Mouse (Mus musculus) induced T-regulatory cell, adult 2 months (primary cell): ENCODE results near the gene Tmprss9.

Source experiments
- DNase-seq: peaks from one replicate; pipeline ENCODE4 v3.0.0-alpha.2; 2012; ENCODE audit warnings: low read depth

The Tmprss9 gene

GRCm38 (mm10) chr10:80843087-80843930, 28.3 kb upstream of the Tmprss9 start:
- DNase-seq, result no peak

DNA sequence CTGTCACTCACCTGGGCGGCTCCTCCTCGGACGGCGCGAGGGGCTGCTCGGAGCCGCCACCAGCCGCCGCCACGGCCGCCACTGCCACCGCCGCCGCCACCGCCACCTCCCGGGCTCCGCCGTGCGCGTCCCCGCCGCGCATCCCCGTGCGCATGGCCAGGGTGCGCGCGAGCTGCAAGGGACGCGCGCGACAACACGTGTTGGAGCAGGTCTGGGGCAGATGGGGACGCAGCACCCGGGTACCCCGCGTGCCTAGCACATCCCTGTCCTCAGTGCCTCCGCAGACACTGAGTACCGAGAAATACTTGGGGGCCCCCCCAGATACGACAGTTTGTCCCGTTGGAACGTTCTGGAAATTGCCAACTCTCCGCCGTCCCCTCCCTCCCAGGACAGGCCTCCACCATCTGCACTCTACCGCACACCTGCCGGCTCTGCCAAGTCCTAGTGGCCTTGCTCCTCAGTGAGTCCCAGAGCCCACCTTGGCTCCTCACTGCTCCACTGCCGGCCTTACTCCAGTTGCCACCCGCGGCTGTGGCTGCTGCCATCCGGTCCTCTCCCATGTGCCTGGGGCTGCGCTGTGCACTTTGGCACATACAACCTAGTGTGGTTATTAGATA, 27.6 kb upstream of the Tmprss9 start, which contains the start of gene Lingo3:
Gene Lingo3, minus strand, starts transcription at position 109 of the 617 bp plus-strand sequence.
- peak; percentile 32 for DNase-seq

GRCm38 (mm10) chr10:80845055-80845693, 26.5 kb upstream of the Tmprss9 start:
- no peak for DNase-seq

DNA sequence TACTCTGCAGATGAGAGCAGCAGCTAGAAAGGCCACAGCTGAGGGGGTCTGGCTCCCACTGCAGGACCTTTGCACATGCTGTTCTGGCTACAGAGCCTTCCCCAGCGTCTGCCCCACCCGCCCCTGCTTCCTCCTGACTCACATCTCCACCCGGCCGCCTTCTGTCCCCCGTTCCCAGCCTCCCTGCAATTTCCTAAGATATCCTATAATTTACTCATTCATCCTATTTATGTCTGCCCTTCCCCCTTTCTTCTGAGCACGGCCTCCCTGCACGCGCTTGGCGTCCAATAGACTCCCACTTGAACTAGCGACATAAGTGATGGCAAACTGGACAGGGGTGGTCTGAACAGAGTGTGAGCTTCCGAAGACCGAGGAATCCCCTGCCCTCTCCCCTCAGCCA, 25.9 kb upstream of the Tmprss9 start:
- DNase-seq, result no peak

DNA sequence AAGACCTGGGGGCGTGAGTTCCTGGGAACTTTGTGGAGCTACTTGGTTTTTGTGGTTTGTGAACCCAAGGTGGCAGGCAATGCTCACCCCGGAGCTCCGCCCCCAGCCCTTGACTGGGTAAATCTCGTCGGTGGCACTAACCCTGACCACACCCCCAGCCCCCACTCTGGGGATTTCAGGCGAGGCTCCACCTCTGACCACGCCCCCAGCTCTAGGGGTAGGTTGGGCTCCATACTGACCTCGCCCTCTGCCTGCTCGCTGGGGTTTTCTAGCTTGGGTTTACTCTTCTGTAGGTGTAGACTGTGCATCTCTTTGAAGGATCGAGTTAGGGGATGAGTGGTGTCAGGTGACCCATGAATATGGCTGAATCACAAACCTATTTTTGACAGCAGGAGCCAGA, 23.1 kb upstream of the Tmprss9 start:
- peak; percentile 93 for DNase-seq

GRCm38 (mm10) chr10:80854913-80855748, 16.5 kb upstream of the Tmprss9 start, which contains the start of the genes Lsm7 and Sppl2b:
Gene Lsm7, minus strand, starts transcription at chr10:80855209.
Gene Sppl2b, plus strand, starts transcription at chr10:80855275.
- peak; percentile 98 for DNase-seq

DNA sequence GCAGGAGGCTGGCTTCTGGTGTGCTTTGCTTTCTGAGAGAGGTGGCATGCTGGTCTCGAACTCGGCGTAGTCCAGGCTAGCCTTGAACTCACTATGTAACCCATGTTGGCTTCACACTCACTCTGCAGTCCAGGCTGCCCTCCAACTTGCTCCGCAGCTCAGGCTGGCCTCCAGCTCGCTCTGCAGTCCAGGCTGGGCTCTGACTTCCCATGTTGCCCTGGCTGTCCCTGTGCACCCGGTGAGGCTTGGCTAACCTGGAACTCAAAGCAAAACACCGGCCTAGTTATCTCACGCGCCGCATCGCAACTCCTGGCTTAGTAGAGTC, 15.9 kb upstream of the Tmprss9 start:
- DNase-seq, result no peak

GRCm38 (mm10) chr10:80856267-80856666, 15.4 kb upstream of the Tmprss9 start:
- DNase-seq, result peak; percentile 53

GRCm38 (mm10) chr10:80856908-80857307, 14.7 kb upstream of the Tmprss9 start:
- no peak for DNase-seq

DNA sequence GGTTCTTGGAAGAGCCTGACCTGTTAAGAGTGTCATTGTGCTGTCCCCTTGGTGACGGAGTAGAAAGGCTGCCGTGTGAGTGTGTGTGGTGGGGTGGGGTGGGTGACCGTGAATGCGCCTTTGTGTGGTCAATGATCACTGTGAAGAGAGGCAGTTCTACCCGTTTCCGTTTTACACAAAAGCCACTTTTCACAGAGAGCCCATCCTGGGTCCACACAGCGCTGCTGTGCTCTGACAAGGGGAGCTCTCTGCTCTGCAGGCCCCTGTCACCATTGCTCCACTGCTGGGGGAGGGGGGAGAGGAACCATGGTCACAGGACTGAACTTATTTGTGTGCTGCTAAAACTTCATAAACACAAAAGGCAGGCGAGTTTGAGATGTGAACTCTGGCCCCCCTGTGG, 14.3 kb upstream of the Tmprss9 start:
- no peak for DNase-seq

- no peak for DNase-seq
These were observed 13.8 kb upstream of the Tmprss9 start for GRCm38 (mm10) chr10:80857848-80858247.

DNA sequence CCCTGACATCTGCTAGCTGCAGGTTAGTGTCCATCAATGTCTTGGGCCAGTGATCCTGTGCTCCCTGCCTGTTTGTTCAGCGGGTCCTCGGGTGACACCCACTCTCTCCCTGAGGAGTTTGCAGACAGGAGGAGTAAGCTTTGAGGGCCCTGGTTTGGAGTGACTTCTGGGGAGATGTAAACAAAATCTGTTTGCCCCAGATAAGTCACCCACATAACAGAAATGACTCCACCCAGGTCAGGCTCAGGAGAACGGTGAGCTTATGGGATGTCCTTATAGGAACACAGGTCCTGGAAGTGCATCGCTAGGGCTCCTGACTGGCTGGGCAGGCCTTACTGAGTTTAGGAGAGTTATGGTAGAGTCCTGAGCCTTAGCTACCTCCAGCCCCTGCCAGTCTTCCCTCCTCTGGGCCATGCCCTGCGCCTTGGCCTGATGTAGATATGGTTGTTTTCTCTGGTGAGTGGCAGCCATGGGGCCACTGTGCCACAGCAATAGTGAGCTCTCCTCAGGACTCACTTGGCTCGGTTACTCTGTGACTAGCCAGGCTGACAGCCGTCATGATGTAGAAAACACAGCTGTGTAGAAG, 13.2 kb upstream of the Tmprss9 start:
- DNase-seq, result no peak

DNA sequence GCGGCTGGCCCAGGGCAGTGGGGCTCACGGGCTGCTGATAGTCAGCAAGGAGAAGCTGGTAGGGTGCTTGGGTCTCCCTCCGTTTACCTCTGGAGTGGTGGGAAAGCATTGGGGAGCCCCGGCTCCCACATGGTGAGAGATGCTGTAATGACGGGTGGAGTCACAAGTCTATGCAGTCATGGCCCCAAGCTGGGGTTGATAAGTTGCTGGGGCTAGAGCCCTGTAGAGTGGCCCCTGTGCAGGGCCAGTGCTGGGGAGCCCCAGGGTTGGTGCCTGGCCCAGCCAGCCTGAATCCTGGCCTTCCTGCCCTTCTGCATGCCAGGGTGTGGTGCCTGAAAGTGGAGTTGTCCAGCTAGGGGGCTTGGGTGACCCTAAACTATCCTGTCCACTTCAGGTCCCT, 9.3 kb upstream of the Tmprss9 start:
- no peak for DNase-seq

- no peak for DNase-seq
These were observed 7.2 kb upstream of the Tmprss9 start for GRCm38 (mm10) chr10:80864446-80864845.

GRCm38 (mm10) chr10:80870993-80871392, 655 bp upstream of the Tmprss9 start:
- no peak for DNase-seq

DNA sequence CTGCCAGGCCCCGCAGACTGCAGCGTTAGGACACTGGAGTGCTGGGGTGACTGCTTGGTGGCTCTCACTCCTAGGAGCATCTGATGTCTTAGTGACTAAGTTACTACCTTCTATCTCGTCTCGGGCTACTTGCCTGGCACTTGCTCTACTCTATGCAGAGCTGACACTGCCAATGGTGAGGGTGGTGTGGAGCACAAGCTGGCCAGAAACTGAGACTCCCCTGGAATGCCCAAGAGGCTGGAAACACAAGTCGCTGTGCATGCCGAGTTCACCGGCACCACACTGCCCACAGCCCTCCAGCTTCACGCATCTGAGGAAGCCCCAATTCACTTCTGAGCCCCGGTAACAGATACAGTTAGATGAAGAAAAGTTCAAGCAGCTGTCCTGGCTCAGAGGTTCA, 2.4 kb downstream of the Tmprss9 start:
- DNase-seq, result no peak

DNA sequence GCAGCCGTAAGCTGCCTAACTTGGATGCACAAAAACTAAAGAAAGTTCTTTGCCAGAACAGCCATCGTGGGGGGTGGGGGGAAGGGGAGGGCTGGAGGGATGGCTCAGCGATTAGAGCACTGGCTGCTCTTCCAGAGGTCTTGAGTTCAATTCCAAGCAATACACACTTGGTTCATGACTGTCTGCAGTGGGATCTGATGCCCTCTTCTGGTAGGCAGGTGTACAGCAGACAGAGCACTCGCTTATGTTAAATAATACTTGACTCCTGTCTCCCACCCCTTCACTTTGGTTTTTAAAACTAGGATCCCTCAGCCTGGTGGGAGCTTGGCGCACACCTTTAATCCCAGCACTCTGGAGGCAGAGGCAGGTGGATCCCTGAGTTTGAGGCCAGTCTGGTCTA, 4.4 kb downstream of the Tmprss9 start:
- DNase-seq, result peak; percentile 80

DNA sequence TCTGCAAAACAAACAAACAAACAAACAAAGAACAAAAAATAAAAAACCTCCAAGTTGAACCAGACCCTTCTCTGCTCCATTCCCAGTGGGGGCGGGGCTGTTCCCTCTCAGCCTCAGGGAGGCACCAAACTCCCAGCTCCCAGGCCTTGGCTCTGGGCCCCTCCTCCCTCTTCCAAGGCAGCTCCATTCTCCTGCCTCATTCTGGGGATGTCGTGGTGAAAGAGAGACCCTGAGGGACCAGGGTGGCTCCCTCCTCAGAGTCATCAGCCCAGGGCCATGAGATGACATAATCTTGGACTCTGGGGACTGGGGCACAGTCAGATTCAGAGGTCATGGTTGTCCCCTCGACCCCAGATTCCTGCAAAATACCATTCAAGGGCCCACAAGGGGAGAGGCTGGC, 4.9 kb downstream of the Tmprss9 start:
- DNase-seq, result no peak

GRCm38 (mm10) chr10:80880131-80880641, 8.5 kb downstream of the Tmprss9 start:
- peak; percentile 88 for DNase-seq

GRCm38 (mm10) chr10:80880901-80881300, 9.3 kb downstream of the Tmprss9 start:
- peak; percentile 66 for DNase-seq

- peak; percentile 83 for DNase-seq
These were observed 9.7 kb downstream of the Tmprss9 start for GRCm38 (mm10) chr10:80881301-80881700.
